In genomic region chr3:100161665-100162314, GRCm38 (mm10) we compare ENCODE assay signal across 8 mouse cellular contexts. TPM values are rescaled to one million over a fixed set of nuclear protein-coding genes. Genes with fewer than 3 reads are reported as not detected.
A peak's percentile ranks its signal among the peaks of the same experiment; 100 is the strongest.
DNase-seq lines count a peak whose midpoint lies in the region; ATAC-seq and TF ChIP-seq lines count a peak whose summit lies in the region.

No protein-coding gene starts in this region.

- peaks cover 37% of the 10 kb centered on the region for H3K36me3 ChIP-seq in heart, embryonic 14.5 days (ENCODE audit: control insufficient read depth, insufficient read depth, low read length)
- H3K36me3 ChIP-seq in MEL (ENCODE audit: control insufficient read depth in 1 of 2, insufficient read depth in 2 of 2, low read length in 2 of 2), result peaks cover 7 to 25% of the 10 kb centered on the region in 2 experiments
- peaks cover 30% of the 10 kb centered on the region for H3K36me3 ChIP-seq in midbrain, embryonic 12.5 days

- H3K79me2 ChIP-seq in MEL (ENCODE audit: control insufficient read depth, insufficient read depth, low read length, poor library complexity), result peaks cover 18% of the 10 kb centered on the region

- no peak for ATAC-seq in heart, embryonic 14.5 days (ENCODE audit: insufficient number of reproducible peaks, insufficient read depth, low FRiP score, low read depth)
- ATAC-seq in midbrain, embryonic 12.5 days (ENCODE audit: low FRiP score, low read depth), result no peak
- ATAC-seq in monocyte, adult 5-6 weeks (replicated peaks; ENCODE audit: insufficient number of reproducible peaks, low FRiP score, low TSS enrichment, poor library complexity, severe bottlenecking), result no peak

- TF ChIP-seq POLR2A in MEL (IDR thresholded peaks at IDR 0.05; ENCODE audit: control insufficient read depth in 1 of 2, insufficient read depth in 1 of 2, low read depth in 1 of 2, low read length in 2 of 2, poor library complexity in 1 of 2), result peak in 1 of 2 experiments; percentile 66; a peak in 1 of 4 replicates

- H3K27ac ChIP-seq in heart, embryonic 14.5 days (replicated peaks in 1 of 2; ENCODE audit: control insufficient read depth in 1 of 2, insufficient read depth in 1 of 2, low read depth in 2 of 2, low read length in 2 of 2), result no peak overlapping the region; a peak in 1 of 4 replicates
- H3K27ac ChIP-seq in MEL (ENCODE audit: control insufficient read depth, low read depth, low read length), result peak overlapping the region; percentile 4; the same call in 1 of the 2 replicates
- peak overlapping the region; percentile 92; the same call in 1 of the 2 replicates for H3K27ac ChIP-seq in midbrain, embryonic 12.5 days (replicated peaks)

- H3K9ac ChIP-seq in heart, embryonic 14.5 days (ENCODE audit: low read length), result peak overlapping the region; percentile 84
- H3K9ac ChIP-seq in MEL (ENCODE audit: control insufficient read depth, low read depth, low read length, poor library complexity, severe bottlenecking), result peak overlapping the region; percentile 84
- H3K9ac ChIP-seq in midbrain, embryonic 12.5 days (replicated peaks), result peak overlapping the region; percentile 89

- no peak for TF ChIP-seq EP300 in MEL (IDR thresholded peaks at IDR 0.05; ENCODE audit: low read depth in 1 of 2, low read length in 2 of 2)

- TF ChIP-seq CTCF in MEL (IDR thresholded peaks at IDR 0.05 in 2 of 3, conservative IDR thresholded peaks at IDR 0.05 in 1 of 3; ENCODE audit: control insufficient read depth in 1 of 3, insufficient read depth in 1 of 3, low read depth in 2 of 3, low read length in 3 of 3, poor library complexity in 1 of 3, severe bottlenecking in 1 of 3), result no peak

- H3K4me3 ChIP-seq in heart, embryonic 14.5 days (ENCODE audit: control insufficient read depth in 1 of 2, insufficient read depth in 1 of 2, low read depth in 1 of 2, low read length in 2 of 2), result peak overlapping the region; percentile 84 to 90
- peak overlapping the region; percentile 89 to 98 for H3K4me3 ChIP-seq in MEL (ENCODE audit: control insufficient read depth in 1 of 2, insufficient read depth in 1 of 2, low read depth in 2 of 2, low read length in 2 of 2)
- H3K4me3 ChIP-seq in midbrain, embryonic 12.5 days, result peak overlapping the region; percentile 91

- 1% methylated on average over 35 of the region's 35 CpGs for WGBS in heart, embryonic 14.5 days
- 1% methylated on average over 35 of the region's 35 CpGs for WGBS in midbrain, embryonic 12.5 days

- peaks cover 2 to 8% of the 10 kb centered on the region in 2 experiments; a peak in 1 of 4 replicates for H3K4me1 ChIP-seq in heart, embryonic 14.5 days (ENCODE audit: control insufficient read depth in 2 of 2, insufficient read depth in 2 of 2, low read length in 2 of 2)
- peaks cover 3 to 14% of the 10 kb centered on the region in 2 experiments; a peak in 3 of 4 replicates for H3K4me1 ChIP-seq in MEL (ENCODE audit: control insufficient read depth in 1 of 2, insufficient read depth in 2 of 2, low read length in 2 of 2)
- H3K4me1 ChIP-seq in midbrain, embryonic 12.5 days, result peaks cover 13% of the 10 kb centered on the region

- no peaks in the 10 kb centered on the region for H3K9me3 ChIP-seq in heart, embryonic 14.5 days (ENCODE audit: control insufficient read depth, low read length)
- H3K9me3 ChIP-seq in MEL (replicated peaks; ENCODE audit: insufficient read depth, low read length), result no peaks in the 10 kb centered on the region
- H3K9me3 ChIP-seq in midbrain, embryonic 12.5 days, result no peaks in the 10 kb centered on the region

- peak overlapping the region; percentile 88 for H3K4me2 ChIP-seq in heart, embryonic 14.5 days (ENCODE audit: low read length)
- peak overlapping the region; percentile 83 for H3K4me2 ChIP-seq in midbrain, embryonic 12.5 days (replicated peaks)

- no peak for DNase-seq in heart, adult 18-20 months
- peak; percentile 52 for DNase-seq in MEL (ENCODE audit: low read depth, low spot score)
- DNase-seq in forelimb bud, embryonic 11.5 days (ENCODE audit: low read depth, low spot score), result peak; percentile 1
- DNase-seq in layer of hippocampus, adult 9-11 months, result no peak
- DNase-seq in spleen, adult 18-20 months, result no peak

- no peak for TF ChIP-seq RAD21 in MEL (IDR thresholded peaks at IDR 0.05; ENCODE audit: low read depth, low read length)

- H3K27me3 ChIP-seq in heart, embryonic 14.5 days (ENCODE audit: control insufficient read depth, insufficient read depth, low read length), result no peaks in the 10 kb centered on the region
- no peaks in the 10 kb centered on the region for H3K27me3 ChIP-seq in MEL (ENCODE audit: control insufficient read depth in 1 of 2, insufficient read depth in 2 of 2, low read length in 2 of 2)
- no peaks in the 10 kb centered on the region for H3K27me3 ChIP-seq in midbrain, embryonic 12.5 days

TF ChIP-seq in MEL, 35 proteins besides CTCF, POLR2A, EP300 and RAD21:
- TF ChIP-seq MXI1 (IDR thresholded peaks at IDR 0.05; ENCODE audit: low read depth, low read length) (peak; percentile 9; the same call in 1 of the 2 replicates), E2F4 (IDR thresholded peaks at IDR 0.05; ENCODE audit: borderline replicate concordance, low read depth, low read length) (peak; percentile 34; the same call in 1 of the 2 replicates), RCOR1 (IDR thresholded peaks at IDR 0.05; ENCODE audit: low read depth, low read length) (no peak), TAL1 (IDR thresholded peaks at IDR 0.05; ENCODE audit: low read length) (no peak), UBTF (IDR thresholded peaks at IDR 0.05; ENCODE audit: borderline replicate concordance, insufficient read depth, low read depth, low read length) (no peak)

RNA-seq across cellular contexts. Expression of gene Gdap2, which starts 0.4 kb away (rescaled TPM):
- 19.1 and 19.5 TPM in 2 replicates for polyA plus RNA-seq in heart, embryonic 14.5 days (2014; fragmentation: Nextera tagmentation; extraction: Ambion mirVana)
- 10 to 100 TPM in 1 of 2 experiments, 1 to 10 TPM in 1; 9.1 to 10.9 TPM for total RNA-seq in heart, adult 18-20 months (2021)
- 16.7 and 17.3 TPM in 2 replicates for total RNA-seq in MEL (2012; rRNA removed)
- polyA plus RNA-seq in MEL (2012; ENCODE audit: insufficient read depth in 1 of 2, insufficient read length in 2 of 2, low read depth in 1 of 2, low replicate concordance in 2 of 2, missing spikeins in 1 of 2), result 10 to 100 TPM in 1 of 2 experiments, not detected in 1; 14.6 TPM
- 37.5 and 39.7 TPM in 2 replicates for polyA plus RNA-seq in midbrain, embryonic 12.5 days (2016; fragmentation: Nextera tagmentation; extraction: Ambion mirVana)
- total RNA-seq in monocyte, adult 5-6 weeks (2017), result 37.7 to 68.7 TPM (median 59.0 TPM) in 3 replicates

RNA-seq across cellular contexts. Expression of gene Wdr3, which starts 0.4 kb away (rescaled TPM):
- 20.5 and 23.5 TPM in 2 replicates for polyA plus RNA-seq in heart, embryonic 14.5 days (2014; fragmentation: Nextera tagmentation; extraction: Ambion mirVana)
- 10 to 100 TPM; 10.2 to 16.4 TPM for total RNA-seq in heart, adult 18-20 months (2021)
- total RNA-seq in MEL (2012; rRNA removed), result 109 and 123 TPM in 2 replicates
- 100 to 1,000 TPM in 1 of 2 experiments, 10 to 100 TPM in 1; 76.5 to 160 TPM for polyA plus RNA-seq in MEL (2012; ENCODE audit: insufficient read depth in 1 of 2, insufficient read length in 2 of 2, low read depth in 1 of 2, low replicate concordance in 2 of 2, missing spikeins in 1 of 2)
- polyA plus RNA-seq in midbrain, embryonic 12.5 days (2016; fragmentation: Nextera tagmentation; extraction: Ambion mirVana), result 50.9 and 55.5 TPM in 2 replicates
- 106 to 184 TPM (median 140 TPM) in 3 replicates for total RNA-seq in monocyte, adult 5-6 weeks (2017)

Comparison
In these comparisons a context has a peak if more than half of its experiments do, and no peak if none do; other contexts are left out.
1. H3K27ac ChIP-seq: peak in MEL (single experiment) and midbrain, embryonic 12.5 days (single experiment); none in heart, embryonic 14.5 days (0 of 2).
2. DNase-seq: peak in MEL (single experiment) and forelimb bud, embryonic 11.5 days (single experiment); none in heart, adult 18-20 months (0 of 2), layer of hippocampus, adult 9-11 months (single experiment) and spleen, adult 18-20 months (0 of 2).
3. Peak in every context shown above with its lines, with median percentiles within 50 percentile points of each other: H3K4me3 ChIP-seq and H3K9ac ChIP-seq.